Mouse (Mus musculus) liver, embryonic 12.5 days (tissue): ENCODE measurements at regions not wholly inside any gene's neighbourhood (a gene's known extent, or its start where the extent isn't known, plus 50 kb on each side); places are given as distances from the start of the nearest gene placed in this dataset.

Experiments used
- ATAC-seq: fragments of 200-750 bp; cut with Nextera tagmentation; 2 replicates; pipeline ENCODE4 v1.8.0; 2017; ENCODE audit warnings: moderate number of reproducible peaks, mild to moderate bottlenecking, moderate library complexity
- H3K27ac ChIP-seq: fragments of 300-500 bp; sonication (generic); 2 replicates; pipeline ENCODE4 v1.5.1; 2016; ENCODE audit warnings: mild to moderate bottlenecking
- H3K27me3 ChIP-seq: fragments of 300-500 bp; sonication (generic); replicated peaks from 2 replicates; pipeline ENCODE4 v1.6.1; 2016; ENCODE audit warnings: mild to moderate bottlenecking, moderate library complexity
- H3K36me3 ChIP-seq: fragments of 300-500 bp; sonication (generic); 2 replicates; pipeline ENCODE4 v1.6.1; 2016; ENCODE audit warnings: mild to moderate bottlenecking, moderate library complexity
- H3K4me1 ChIP-seq: fragments of 300-500 bp; sonication (generic); 2 replicates; pipeline ENCODE4 v1.6.1; 2016
- H3K4me2 ChIP-seq: fragments of 300-500 bp; sonication (generic); 2 replicates; pipeline ENCODE4 v1.6.1; 2016; ENCODE audit warnings: mild to moderate bottlenecking, moderate library complexity
- H3K4me3 ChIP-seq: fragments of 300-500 bp; sonication (generic); 2 replicates; pipeline ENCODE4 v1.5.1; 2016; ENCODE audit warnings: mild to moderate bottlenecking, moderate library complexity
- H3K9ac ChIP-seq: fragments of 300-500 bp; sonication (generic); 2 replicates; pipeline ENCODE4 v1.6.1; 2016; ENCODE audit warnings: mild to moderate bottlenecking, moderate library complexity
- H3K9me3 ChIP-seq: fragments of 300-500 bp; sonication (generic); replicated peaks from 2 replicates; pipeline ENCODE4 v1.6.1; 2016; ENCODE audit warnings: mild to moderate bottlenecking, moderate library complexity
- WGBS: fragments of 180-500 bp; shearing (Covaris S2); methylation state at CpG from one replicate; pipeline ENCODE4 v1.1.7; 2016; ENCODE audit not compliant: insufficient replicate concordance; 5-methylcytosine and 5-hydroxymethylcytosine counted together

DNA sequence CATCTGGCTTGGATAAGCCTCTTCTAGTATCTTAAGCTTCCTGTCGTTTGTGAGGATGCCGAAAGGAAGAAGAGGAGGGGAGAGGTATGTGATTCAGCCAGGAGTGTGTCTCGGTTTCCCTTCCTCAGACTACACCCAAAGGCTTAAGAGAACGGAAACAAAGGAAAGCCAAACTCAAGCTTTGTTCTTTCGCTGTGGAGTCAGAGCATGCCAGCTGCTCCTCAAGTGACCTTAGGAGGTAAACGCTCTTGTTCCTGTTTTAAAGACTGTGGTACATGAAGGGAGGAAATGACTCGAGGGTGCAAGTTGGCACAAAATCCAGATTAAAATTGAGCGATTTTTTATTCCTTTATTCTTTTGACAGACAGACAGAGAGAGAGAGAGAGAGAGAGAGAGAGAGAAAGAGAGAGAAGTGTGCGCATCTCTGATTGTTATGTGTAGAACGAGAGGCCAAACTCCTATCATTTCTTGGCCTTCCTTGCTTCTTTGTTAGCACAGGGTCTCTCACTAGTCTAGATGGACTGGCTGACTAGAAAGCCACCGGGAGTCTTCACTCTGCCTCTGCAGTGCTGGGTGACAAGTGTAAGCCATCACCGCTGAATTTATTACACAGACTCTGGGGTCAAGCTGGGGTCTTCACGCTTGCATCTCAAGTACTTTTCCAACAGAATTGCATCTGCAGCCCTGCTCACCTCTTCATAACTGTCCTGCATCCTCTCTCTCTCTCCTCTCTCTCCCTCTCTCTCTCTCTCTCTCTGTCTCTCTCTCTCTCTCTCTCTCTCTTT is 151.5 kb upstream of the Pde3a start:
- Histone ChIP-seq H3K27ac (no peak overlapping the region), H3K4me2 (no peak overlapping the region), H3K36me3 (no peaks in the 10 kb centered on the region), H3K27me3 (no peaks in the 10 kb centered on the region), H3K4me1 (no peaks in the 10 kb centered on the region), H3K9me3 (no peaks in the 10 kb centered on the region), H3K9ac (no peak overlapping the region), H3K4me3 (no peak overlapping the region)
- ATAC-seq, result no peak
- 46% methylated on average over 13 of the region's 13 CpGs for WGBS

DNA sequence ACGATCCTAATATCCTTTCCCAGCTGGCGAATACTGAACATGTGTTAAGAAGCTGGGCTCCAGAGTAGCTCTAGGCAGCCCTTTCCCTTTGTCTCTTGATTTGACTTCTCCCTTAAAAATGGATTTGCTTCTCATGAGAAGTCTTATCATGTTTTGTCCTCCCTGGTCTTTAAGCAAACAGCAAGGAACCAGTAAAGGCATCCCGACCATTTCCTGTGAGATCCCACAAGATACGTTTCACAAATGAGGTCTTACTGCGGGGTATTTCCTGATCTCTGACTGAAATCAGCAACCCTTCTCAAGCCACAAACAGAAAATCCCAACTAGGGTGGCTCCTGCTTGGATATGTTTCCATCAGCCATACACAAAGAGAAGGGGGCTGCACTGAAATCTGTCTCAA is 130.8 kb upstream of the Pde3a start:
- H3K4me3 ChIP-seq, result no peak overlapping the region
- 19% methylated on average over 5 of the region's 5 CpGs for whole genome bisulfite sequencing
- H3K27ac ChIP-seq, result no peak overlapping the region
- no peak for ATAC-seq
- no peaks in the 10 kb centered on the region for H3K27me3 ChIP-seq
- H3K4me1 ChIP-seq, result no peaks in the 10 kb centered on the region
- no peak overlapping the region for H3K4me2 ChIP-seq
- no peaks in the 10 kb centered on the region for H3K36me3 ChIP-seq
- no peaks in the 10 kb centered on the region for H3K9me3 ChIP-seq
- H3K9ac ChIP-seq, result no peak overlapping the region

GRCm38 (mm10) chr6:141126614-141127396 is 122.3 kb upstream of the Pde3a start:
- no peak overlapping the region for H3K4me2 ChIP-seq
- no peak overlapping the region for H3K9ac ChIP-seq
- no peaks in the 10 kb centered on the region for H3K9me3 ChIP-seq
- no peak overlapping the region for H3K27ac ChIP-seq
- WGBS, result 48% methylated on average over 10 of the region's 10 CpGs
- H3K4me1 ChIP-seq, result no peaks in the 10 kb centered on the region
- no peak overlapping the region for H3K4me3 ChIP-seq
- no peaks in the 10 kb centered on the region for H3K36me3 ChIP-seq
- no peaks in the 10 kb centered on the region for H3K27me3 ChIP-seq
- ATAC-seq, result no peak

DNA sequence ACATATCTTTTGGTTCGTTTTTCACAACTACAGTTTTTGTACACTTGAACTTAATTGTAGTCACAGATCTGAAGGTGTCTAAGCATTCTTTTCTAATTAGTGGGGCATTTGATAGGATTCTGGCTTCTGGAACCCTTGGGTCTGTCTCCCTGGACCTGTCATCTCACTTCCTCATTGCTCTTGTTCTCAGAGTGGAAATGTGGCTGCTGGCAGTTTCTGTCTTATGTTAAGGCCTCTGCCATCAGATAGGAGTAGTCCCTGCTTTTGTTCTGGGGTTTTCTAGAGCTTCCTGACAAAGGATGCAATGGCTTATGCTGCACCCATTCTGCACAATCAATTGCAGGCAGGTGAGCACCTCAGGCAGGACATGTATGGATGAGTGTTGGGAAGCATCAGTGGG is 119.5 kb upstream of the Pde3a start:
- H3K27me3 ChIP-seq, result no peaks in the 10 kb centered on the region
- WGBS, result 49% methylated on average over 1 of the region's 1 CpGs
- H3K4me3 ChIP-seq, result no peak overlapping the region
- H3K9me3 ChIP-seq, result no peaks in the 10 kb centered on the region
- no peaks in the 10 kb centered on the region for H3K4me1 ChIP-seq
- H3K4me2 ChIP-seq, result no peak overlapping the region
- no peaks in the 10 kb centered on the region for H3K36me3 ChIP-seq
- no peak overlapping the region for H3K9ac ChIP-seq
- no peak overlapping the region for H3K27ac ChIP-seq
- ATAC-seq, result no peak

- H3K9me3 ChIP-seq, result no peaks in the 10 kb centered on the region
- no peak overlapping the region for H3K4me2 ChIP-seq
- no peak overlapping the region for H3K9ac ChIP-seq
- no peak overlapping the region for H3K4me3 ChIP-seq
- H3K27ac ChIP-seq, result no peak overlapping the region
- H3K4me1 ChIP-seq, result no peaks in the 10 kb centered on the region
- no peaks in the 10 kb centered on the region for H3K27me3 ChIP-seq
- 68% methylated on average over 6 of the region's 6 CpGs for WGBS
- no peaks in the 10 kb centered on the region for H3K36me3 ChIP-seq
- no peak for ATAC-seq
These were observed 114.9 kb upstream of the Pde3a start for GRCm38 (mm10) chr6:141134176-141134575.

GRCm38 (mm10) chr6:141136664-141137375 is 112.2 kb upstream of the Pde3a start:
- no peak overlapping the region for H3K27ac ChIP-seq
- H3K4me3 ChIP-seq, result no peak overlapping the region
- H3K9me3 ChIP-seq, result no peaks in the 10 kb centered on the region
- no peak overlapping the region for H3K4me2 ChIP-seq
- H3K36me3 ChIP-seq, result no peaks in the 10 kb centered on the region
- no peak overlapping the region for H3K9ac ChIP-seq
- ATAC-seq, result no peak
- H3K4me1 ChIP-seq, result no peaks in the 10 kb centered on the region
- H3K27me3 ChIP-seq, result no peaks in the 10 kb centered on the region
- 67% methylated on average over 12 of the region's 12 CpGs for WGBS

- Histone ChIP-seq H3K27me3 (no peaks in the 10 kb centered on the region), H3K27ac (no peak overlapping the region), H3K9me3 (no peaks in the 10 kb centered on the region), H3K4me1 (no peaks in the 10 kb centered on the region), H3K9ac (no peak overlapping the region), H3K4me3 (no peak overlapping the region), H3K4me2 (no peak overlapping the region), H3K36me3 (no peaks in the 10 kb centered on the region)
- ATAC-seq, result no peak
- 77% methylated on average over 22 of the region's 22 CpGs for WGBS
These were observed 108.1 kb upstream of the Pde3a start for GRCm38 (mm10) chr6:141141016-141141415.

DNA sequence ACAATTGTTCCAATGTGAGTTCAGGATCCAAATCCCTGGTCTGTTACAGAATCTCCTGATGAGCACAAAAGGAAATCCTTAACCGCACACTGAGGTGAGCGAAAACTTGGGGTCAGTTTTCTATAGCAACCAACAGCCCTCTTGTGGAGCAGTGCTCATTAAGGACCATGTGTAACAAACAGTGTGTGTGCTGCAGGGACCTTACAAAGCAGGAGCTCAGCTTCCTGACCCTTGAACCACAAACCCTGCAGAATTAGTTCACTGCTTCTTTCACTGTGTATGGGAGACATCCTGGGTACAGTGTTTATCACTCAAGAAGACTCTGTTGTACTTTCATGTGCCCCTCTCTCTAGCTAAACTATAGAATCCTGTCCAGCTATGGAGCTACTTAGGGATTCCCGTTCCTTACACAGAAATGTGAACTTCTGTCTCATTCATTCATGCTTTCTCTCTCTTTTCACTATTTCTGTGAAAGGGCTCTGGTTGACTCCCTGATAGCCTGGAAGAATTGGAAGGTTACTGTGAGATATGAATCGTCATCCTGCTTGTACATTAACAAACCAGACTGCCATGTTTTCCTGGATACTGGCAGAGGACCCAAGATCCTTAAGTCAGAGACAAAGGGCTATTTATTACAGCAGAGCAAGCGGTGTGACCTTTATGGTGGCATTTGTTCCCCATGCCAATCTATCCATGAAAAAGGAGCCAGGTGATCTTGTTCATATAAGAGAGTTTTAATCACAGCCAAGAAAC is 100.5 kb upstream of the Pde3a start:
- Histone ChIP-seq H3K36me3 (no peaks in the 10 kb centered on the region), H3K27ac (no peak overlapping the region), H3K9me3 (no peaks in the 10 kb centered on the region), H3K4me2 (no peak overlapping the region), H3K9ac (no peak overlapping the region), H3K27me3 (no peaks in the 10 kb centered on the region), H3K4me3 (no peak overlapping the region), H3K4me1 (no peaks in the 10 kb centered on the region)
- WGBS, result 73% methylated on average over 5 of the region's 5 CpGs
- no peak for ATAC-seq

DNA sequence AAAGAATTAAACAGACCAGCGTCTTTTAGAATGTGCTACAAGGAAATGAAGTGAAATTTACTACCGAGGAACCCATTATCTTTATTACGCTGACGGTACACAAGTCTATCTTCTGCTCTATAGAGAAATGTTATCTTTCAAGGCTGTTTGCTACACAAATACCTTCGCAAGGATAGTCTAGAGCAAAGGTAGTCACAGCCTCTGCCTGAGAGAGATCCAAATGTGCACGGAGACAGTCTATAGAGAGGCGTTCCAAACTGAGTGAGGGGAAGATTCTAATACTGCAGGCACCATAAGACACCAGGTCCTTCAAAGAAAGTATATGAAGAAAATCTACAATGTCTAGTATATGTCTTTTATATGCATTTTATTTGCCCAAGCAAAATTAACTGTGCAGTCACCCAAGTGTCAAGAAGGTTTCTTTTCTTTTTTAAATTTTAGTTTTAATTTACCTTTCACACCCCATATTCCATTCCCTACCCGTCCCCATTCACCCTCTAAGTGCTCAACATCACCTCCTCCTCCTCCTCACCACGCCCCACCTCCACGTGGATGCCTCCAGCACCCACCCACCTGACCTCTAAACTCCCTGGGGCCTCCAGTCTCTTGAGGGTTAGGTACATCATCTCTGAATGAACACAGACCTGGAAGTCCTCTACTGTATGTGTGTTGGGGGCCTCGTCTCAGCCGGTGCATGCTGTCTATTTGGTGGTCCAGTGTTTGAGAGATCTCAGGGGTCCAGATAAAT is 99.7 kb upstream of the Pde3a start:
- H3K9ac ChIP-seq, result no peak overlapping the region
- H3K9me3 ChIP-seq, result no peaks in the 10 kb centered on the region
- ATAC-seq, result no peak
- no peaks in the 10 kb centered on the region for H3K36me3 ChIP-seq
- no peak overlapping the region for H3K27ac ChIP-seq
- H3K4me2 ChIP-seq, result no peak overlapping the region
- 65% methylated on average over 12 of the region's 12 CpGs for WGBS
- no peaks in the 10 kb centered on the region for H3K4me1 ChIP-seq
- no peaks in the 10 kb centered on the region for H3K27me3 ChIP-seq
- no peak overlapping the region for H3K4me3 ChIP-seq

DNA sequence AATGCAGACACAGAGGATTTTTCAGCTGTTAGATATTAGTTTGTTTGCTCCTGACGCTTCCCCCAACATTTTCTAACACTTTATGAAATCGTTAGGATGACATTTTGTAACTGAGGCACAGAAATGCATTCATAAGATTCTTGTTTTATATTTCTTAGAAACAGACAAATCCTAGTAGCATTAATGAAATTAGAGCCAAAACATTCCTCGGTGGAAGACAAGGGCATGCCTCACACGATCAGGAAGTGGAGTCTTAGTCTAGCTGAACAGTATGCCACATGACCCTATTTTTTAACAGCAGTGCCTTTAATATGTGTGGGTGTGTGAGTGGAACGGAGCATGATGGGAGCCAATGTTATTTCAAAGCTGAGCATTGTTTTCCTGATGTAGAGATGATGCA is 89.7 kb upstream of the Pde3a start:
- WGBS, result 59% methylated on average over 5 of the region's 5 CpGs
- H3K4me1 ChIP-seq, result no peaks in the 10 kb centered on the region
- H3K27ac ChIP-seq, result no peak overlapping the region
- H3K27me3 ChIP-seq, result no peaks in the 10 kb centered on the region
- no peak overlapping the region for H3K9ac ChIP-seq
- ATAC-seq, result no peak
- H3K9me3 ChIP-seq, result no peaks in the 10 kb centered on the region
- no peak overlapping the region for H3K4me2 ChIP-seq
- no peak overlapping the region for H3K4me3 ChIP-seq
- H3K36me3 ChIP-seq, result no peaks in the 10 kb centered on the region

DNA sequence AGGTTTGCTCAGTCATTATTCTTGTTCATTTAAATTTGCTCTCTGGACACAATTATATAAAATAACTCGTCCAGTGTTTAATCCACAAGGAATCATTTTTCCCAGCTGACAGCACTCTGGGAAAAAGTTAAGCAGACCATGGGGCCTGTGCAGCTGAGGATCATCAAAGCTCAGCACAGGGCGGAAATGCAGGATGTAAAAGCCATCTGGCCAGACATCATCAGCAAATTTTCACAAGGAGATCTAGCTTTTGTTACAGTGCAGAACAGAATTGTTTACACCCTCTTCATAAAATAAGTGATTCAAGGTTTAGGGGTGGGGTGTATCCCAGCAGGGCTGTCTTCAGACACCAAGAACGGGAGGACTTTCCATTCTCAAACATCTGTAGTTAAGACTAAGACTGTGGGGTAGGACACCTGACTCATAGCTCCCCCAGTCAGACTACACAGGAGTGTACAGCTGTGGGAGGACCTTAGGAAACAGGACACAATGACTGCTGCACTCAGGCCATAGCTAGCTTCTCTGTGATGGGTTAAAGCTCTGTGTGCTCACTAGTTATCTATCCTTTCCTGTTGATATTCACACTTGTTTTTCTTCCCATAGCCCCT is 87.3 kb upstream of the Pde3a start:
- Histone ChIP-seq H3K9me3 (no peaks in the 10 kb centered on the region), H3K27ac (no peak overlapping the region), H3K4me1 (no peaks in the 10 kb centered on the region), H3K4me2 (no peak overlapping the region), H3K36me3 (no peaks in the 10 kb centered on the region), H3K27me3 (no peaks in the 10 kb centered on the region), H3K9ac (no peak overlapping the region), H3K4me3 (no peak overlapping the region)
- ATAC-seq, result no peak
- WGBS, result 69% methylated on average over 3 of the region's 3 CpGs
